Mouse (Mus musculus): ENCODE data around the gene Olfr130.

The Olfr130 gene

GRCm38 (mm10) chr17:38063621-38064020 is at the start of gene Olfr130:
TSS of gene Olfr130 (plus strand) at chr17:38063921.
- DNase-seq (ENCODE audit: low read depth): no peak

DNA sequence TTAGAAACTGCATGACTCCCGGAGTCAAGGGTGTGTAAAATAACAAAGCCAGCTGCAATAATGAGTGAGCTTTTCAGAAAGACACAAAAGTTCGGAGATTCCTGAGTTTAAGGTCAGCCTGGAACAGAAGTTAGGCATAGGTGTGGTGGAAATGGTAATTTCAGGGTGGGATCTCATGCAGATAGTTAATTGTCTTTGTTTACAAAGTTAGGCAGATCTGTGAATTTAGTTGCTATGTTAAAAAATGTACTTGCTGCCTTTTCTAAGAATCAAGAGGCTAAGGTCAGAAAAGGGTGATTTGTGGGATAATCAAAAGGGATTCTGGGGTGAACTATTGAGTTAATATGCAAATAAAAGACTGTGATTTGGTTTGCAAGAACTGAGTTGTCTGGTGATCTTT is 47.4 kb upstream of the Olfr130 start:
- DNase-seq (ENCODE audit: low read depth): no peak

GRCm38 (mm10) chr17:38026297-38026696 is 37.4 kb upstream of the Olfr130 start:
- DNase-seq (ENCODE audit: low read depth): no peak

- no peak for DNase-seq (ENCODE audit: low read depth)
Observed at GRCm38 (mm10) chr17:38059979-38060378, 3.7 kb upstream of the Olfr130 start, which contains the start of gene Olfr129. TSS of gene Olfr129 (minus strand) at chr17:38060079.

- no peak for DNase-seq (ENCODE audit: low read depth)
Observed at GRCm38 (mm10) chr17:38082364-38082763, 18.6 kb downstream of the Olfr130 start.

DNA sequence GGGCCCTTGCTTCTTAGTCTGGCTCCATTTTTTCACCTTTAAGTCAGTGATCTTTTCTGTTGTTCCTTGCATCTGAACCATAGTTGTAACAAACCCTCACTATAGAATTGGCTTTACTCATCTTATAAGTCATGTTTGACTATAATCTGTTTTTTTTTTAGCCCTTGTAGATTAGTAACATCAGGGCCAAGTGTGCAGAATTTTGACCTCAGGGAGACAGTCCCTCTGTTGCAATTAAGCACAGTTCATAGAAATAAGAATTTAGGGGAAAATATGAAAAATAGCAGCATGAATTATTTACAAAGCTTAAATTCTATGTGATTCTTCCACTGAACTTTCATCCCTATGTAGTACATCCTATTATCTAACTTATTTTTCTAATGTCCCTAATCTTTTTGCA is 24.9 kb downstream of the Olfr130 start, which contains the start of gene Olfr131:
Olfr131 (minus strand) TSS at position 101 of the 400 bp plus-strand sequence.
- DNase-seq (ENCODE audit: low read depth): no peak
